Mouse (Mus musculus): Measurements from ENCODE around the gene Impg2.

Gene Impg2

DNA sequence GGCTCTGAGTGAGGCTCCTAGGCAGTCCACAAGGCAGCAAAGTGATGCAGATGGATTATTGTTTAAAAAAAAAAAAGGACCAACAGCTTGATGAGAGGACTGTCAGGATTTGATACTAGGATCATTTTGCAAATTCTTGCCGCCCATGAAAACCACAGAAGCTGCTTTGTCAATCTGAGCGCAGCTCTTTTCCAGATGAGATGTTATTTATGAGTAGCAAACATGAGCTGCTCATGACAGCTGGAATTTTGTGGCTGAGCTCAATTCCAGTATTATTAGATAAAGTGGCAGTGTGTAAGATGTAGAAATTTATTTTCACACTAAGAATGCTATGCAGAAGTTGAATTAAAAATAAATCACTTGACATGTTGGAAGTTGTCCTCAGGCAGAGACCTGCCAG lies 94.7 kb downstream of the Impg2 start:
- DNase-seq (ENCODE audit: low spot score), result no peak

DNA sequence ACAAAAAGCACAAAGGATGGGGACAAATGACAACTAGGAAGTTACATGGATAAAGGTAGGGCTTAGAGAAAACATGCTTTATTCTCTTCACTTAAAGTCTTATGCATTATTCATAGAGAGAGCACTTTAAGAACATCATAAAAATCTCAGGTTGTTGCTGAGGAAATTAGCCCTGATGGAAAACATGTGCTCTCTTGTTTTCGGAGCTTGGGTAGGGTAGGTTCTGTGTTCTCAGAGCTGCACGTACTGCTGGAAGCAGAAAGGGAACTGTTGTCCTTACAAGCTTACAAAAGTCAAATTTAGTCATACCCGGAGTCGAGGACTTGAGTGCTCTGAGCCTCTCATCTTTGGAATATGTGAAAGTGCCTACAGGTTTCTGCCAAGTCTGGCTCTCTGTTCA lies 98.9 kb downstream of the Impg2 start:
- DNase-seq (ENCODE audit: low spot score), result no peak

DNA sequence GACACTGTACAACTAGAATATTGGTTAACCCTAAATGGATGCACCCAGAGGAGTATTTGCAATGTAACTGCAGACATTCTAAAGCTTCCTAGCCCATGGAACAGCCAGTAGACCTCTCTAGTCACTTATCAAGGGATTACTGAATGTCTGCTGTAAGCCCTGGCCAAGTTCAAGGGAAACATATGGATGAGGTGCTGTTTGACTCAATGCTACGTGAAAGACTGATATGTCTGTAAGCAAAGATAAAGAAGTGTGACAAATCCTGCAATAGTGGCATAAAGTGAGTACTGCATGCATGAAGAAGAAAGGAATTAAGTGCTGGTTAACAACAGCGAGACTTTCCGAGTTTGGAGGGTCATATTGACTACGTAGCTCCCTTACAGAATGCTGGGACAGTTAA lies 100.1 kb downstream of the Impg2 start:
- DNase-seq (ENCODE audit: low spot score), result no peak

DNA sequence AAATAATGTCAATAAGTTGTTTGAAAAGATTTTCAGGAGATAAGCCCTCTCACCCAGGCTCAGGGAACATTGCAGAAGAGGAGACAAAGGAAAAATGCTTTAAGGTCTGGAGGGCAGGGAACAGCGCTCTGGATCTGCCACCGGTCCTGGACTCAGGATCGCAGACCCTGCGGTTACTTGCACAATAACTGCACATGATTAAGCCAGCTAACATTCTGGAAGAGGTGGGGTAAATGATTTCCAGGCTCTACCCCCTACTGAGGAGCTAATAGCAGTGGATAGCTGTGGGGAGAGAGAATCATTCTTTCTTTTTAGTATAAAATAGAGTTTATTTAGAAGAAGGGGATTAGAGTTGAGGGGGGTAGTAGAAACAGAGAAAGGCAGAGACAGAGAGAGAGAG lies 103.5 kb downstream of the Impg2 start:
- DNase-seq (ENCODE audit: low spot score), result no peak

DNA sequence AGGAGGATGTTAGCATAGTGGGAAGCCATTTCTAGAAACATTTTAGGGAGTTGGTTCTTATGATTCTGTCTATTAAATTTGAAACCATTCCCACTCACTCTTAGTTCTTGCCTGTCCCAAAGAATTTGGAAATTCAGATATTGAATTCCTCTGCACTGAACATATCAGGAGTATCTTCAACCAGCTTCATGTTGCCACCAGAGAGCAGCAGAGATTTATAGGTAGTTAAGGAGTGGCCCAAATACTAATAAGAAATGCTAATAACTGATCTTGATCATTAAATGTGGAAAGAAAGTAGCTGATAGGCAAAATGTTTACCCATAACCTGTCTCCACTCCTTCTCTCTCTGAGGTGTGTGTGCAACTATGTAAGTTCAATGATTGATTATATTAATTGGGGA lies 107.2 kb downstream of the Impg2 start:
- DNase-seq (ENCODE audit: low spot score), result no peak

Measured in embryo, embryonic 10.5 days (tissue).